Mouse (Mus musculus) MEL (cell line): ENCODE data around the gene Brd7. TPM values are rescaled to one million over a fixed set of nuclear protein-coding genes. Genes with fewer than 3 reads are reported as not detected.

Experiments used
- DNase-seq: peaks from one replicate; pipeline ENCODE4 v3.0.0; 2011; ENCODE audit warnings: low read depth, low spot score
- H3K27ac ChIP-seq: 2 replicates; pipeline ENCODE4 v1.5.1; 2012; ENCODE audit warnings: low read depth, mild to moderate bottlenecking, control low read depth, low read length, moderate library complexity; ENCODE audit not compliant: control insufficient read depth
- H3K27me3 ChIP-seq, 2 experiments: fragments of 150-350 bp in 1 of 2; sonication (generic) in 1 of 2; 2 replicates each; pipeline ENCODE4 v1.6.1; 2012; ENCODE audit warnings: low read length in 2 of 2, mild to moderate bottlenecking in 2 of 2, improper control_type of control experiment in 1 of 2, moderate library complexity in 1 of 2; ENCODE audit not compliant: insufficient read depth in 2 of 2, control insufficient read depth in 1 of 2
- H3K36me3 ChIP-seq, 2 experiments: 2 replicates each; pipeline ENCODE4 v1.6.1; 2012 to 2014; ENCODE audit warnings: low read length in 2 of 2, improper control_type of control experiment in 1 of 2, inconsistent platforms in 1 of 2, mild to moderate bottlenecking in 1 of 2; ENCODE audit not compliant: insufficient read depth in 2 of 2, control insufficient read depth in 1 of 2
- H3K4me1 ChIP-seq, 2 experiments: fragments of 150-350 bp in 1 of 2; sonication (generic) in 1 of 2; 2 replicates each; pipeline ENCODE4 v1.6.1; 2012; ENCODE audit warnings: low read length in 2 of 2, improper control_type of control experiment in 1 of 2, mild to moderate bottlenecking in 1 of 2; ENCODE audit not compliant: insufficient read depth in 2 of 2, control insufficient read depth in 1 of 2
- H3K4me3 ChIP-seq, 2 experiments: fragments of 150-350 bp in 1 of 2; sonication (generic) in 1 of 2; 2 replicates each; pipeline ENCODE4 v1.5.1; 2012; ENCODE audit warnings: low read depth in 2 of 2, low read length in 2 of 2, mild to moderate bottlenecking in 2 of 2, moderate library complexity in 2 of 2, control low read depth in 1 of 2, improper control_type of control experiment in 1 of 2; ENCODE audit not compliant: control insufficient read depth in 1 of 2, insufficient read depth in 1 of 2
- H3K79me2 ChIP-seq: 2 replicates; pipeline ENCODE4 v1.6.1; 2012; ENCODE audit warnings: mild to moderate bottlenecking, low read length, moderate library complexity; ENCODE audit not compliant: control insufficient read depth, poor library complexity, insufficient read depth
- H3K9ac ChIP-seq: 2 replicates; pipeline ENCODE4 v1.6.1; 2012; ENCODE audit warnings: low read depth, mild to moderate bottlenecking, control low read depth, low read length, moderate library complexity; ENCODE audit not compliant: control insufficient read depth, poor library complexity, severe bottlenecking
- H3K9me3 ChIP-seq: fragments of 150-350 bp; sonication (generic); replicated peaks from 2 replicates; pipeline ENCODE4 v1.6.1; 2012; ENCODE audit warnings: mild to moderate bottlenecking, low read length, improper control_type of control experiment, moderate library complexity; ENCODE audit not compliant: insufficient read depth
- CTCF ChIP-seq, 3 experiments: IDR thresholded peaks in 2 of 3; conservative IDR thresholded peaks in 1 of 3; 2 replicates each; pipeline ENCODE4 v1.5.1; 2011 to 2012; ENCODE audit warnings: low read length in 3 of 3, low read depth in 2 of 3, mild to moderate bottlenecking in 2 of 3, improper control_type of control experiment in 1 of 3, inconsistent platforms in 1 of 3, mixed read lengths in 1 of 3, moderate library complexity in 1 of 3; ENCODE audit not compliant: control insufficient read depth in 1 of 3, insufficient read depth in 1 of 3, poor library complexity in 1 of 3, severe bottlenecking in 1 of 3
- EP300 ChIP-seq, 2 experiments: IDR thresholded peaks; 2 replicates each; pipeline ENCODE4 v1.6.1; 2011; ENCODE audit warnings: improper control_type of control experiment in 2 of 2, low read length in 2 of 2, low read depth in 1 of 2, mild to moderate bottlenecking in 1 of 2
- ETS1 ChIP-seq: IDR thresholded peaks from 2 replicates; pipeline ENCODE4 v1.6.1; 2012; ENCODE audit warnings: low read depth, mild to moderate bottlenecking, inconsistent platforms, low read length, improper control_type of control experiment, moderate library complexity
- GATA1 ChIP-seq: IDR thresholded peaks from 2 replicates; pipeline ENCODE4 v1.6.1; 2011; ENCODE audit warnings: low read depth, low read length, improper control_type of control experiment
- MAFK ChIP-seq: IDR thresholded peaks from 2 replicates; pipeline ENCODE4 v1.6.1; 2011; ENCODE audit warnings: low read depth, mild to moderate bottlenecking, low read length, improper control_type of control experiment, borderline replicate concordance
- MAX ChIP-seq: IDR thresholded peaks from 2 replicates; pipeline ENCODE4 v1.6.1; 2011; ENCODE audit warnings: low read length, improper control_type of control experiment
- MEF2A ChIP-seq: IDR thresholded peaks from 2 replicates; pipeline ENCODE4 v1.6.1; 2014; ENCODE audit warnings: low read depth, mild to moderate bottlenecking, inconsistent platforms, low read length, improper control_type of control experiment; ENCODE audit not compliant: poor library complexity, insufficient replicate concordance, severe bottlenecking; ENCODE audit errors: extremely low read depth
- MYC ChIP-seq: IDR thresholded peaks from 2 replicates; pipeline ENCODE4 v1.6.1; 2011; ENCODE audit warnings: low read depth, mild to moderate bottlenecking, low read length, improper control_type of control experiment, moderate library complexity
- NELFE ChIP-seq: IDR thresholded peaks from 2 replicates; pipeline ENCODE4 v1.6.1; 2011; ENCODE audit warnings: low read depth, low read length, improper control_type of control experiment
- POLR2AphosphoS2 ChIP-seq: IDR thresholded peaks from 2 replicates; pipeline ENCODE4 v1.6.1; 2011; ENCODE audit warnings: low read length, improper control_type of control experiment
- RAD21 ChIP-seq: IDR thresholded peaks from 2 replicates; pipeline ENCODE4 v1.6.1; 2011; ENCODE audit warnings: mild to moderate bottlenecking, low read depth, low read length, improper control_type of control experiment
- SMC3 ChIP-seq: IDR thresholded peaks from 2 replicates; pipeline ENCODE4 v1.6.1; 2011; ENCODE audit warnings: low read depth, low read length, improper control_type of control experiment
- TCF12 ChIP-seq: IDR thresholded peaks from 2 replicates; pipeline ENCODE4 v1.6.1; 2014; ENCODE audit warnings: low read depth, mild to moderate bottlenecking, inconsistent platforms, low read length, improper control_type of control experiment, moderate library complexity
- ZC3H11A ChIP-seq: IDR thresholded peaks from 2 replicates; pipeline ENCODE4 v1.6.1; 2012; ENCODE audit warnings: low read depth, mild to moderate bottlenecking, inconsistent platforms, low read length, improper control_type of control experiment
- ZNF384 ChIP-seq: IDR thresholded peaks from 2 replicates; pipeline ENCODE4 v1.6.1; 2012; ENCODE audit warnings: low read depth, mild to moderate bottlenecking, inconsistent platforms, low read length, improper control_type of control experiment
- polyA plus RNA-seq, 2 experiments: library from polyadenylated mRNA; stranded (reverse) in 1 of 2; unstranded in 1 of 2; fragments of >175 nt in 1 of 2; fragments of >200 nt in 1 of 2; gene quantifications; 2 replicates each; pipeline versions ENCODE4 v1.2.1 to v1.2.4; 2012; ENCODE audit warnings: low replicate concordance in 2 of 2, low read depth in 1 of 2; ENCODE audit not compliant: insufficient read length in 2 of 2, insufficient read depth in 1 of 2, missing spikeins in 1 of 2
- total RNA-seq: library from RNA; depleted of rRNA; stranded (reverse); fragments of 300-350 nt; gene quantifications from 2 replicates; pipeline ENCODE4 v1.2.3, GENCODE M21; 2012

The Brd7 gene
- total and polyA plus RNA-seq, 3 experiments: 40.0 to 192 (median 89.0) TPM

GRCm38 (mm10) chr8:88390749-88391148, 28.8 kb upstream of the Brd7 start:
- Histone ChIP-seq H3K4me3 (no peak overlapping the region), H3K4me1 (no peaks in the 10 kb centered on the region), H3K9me3 (no peaks in the 10 kb centered on the region), H3K79me2 (no peaks in the 10 kb centered on the region), H3K27me3 (no peaks in the 10 kb centered on the region), H3K36me3 (no peaks in the 10 kb centered on the region), H3K27ac (no peak overlapping the region), H3K9ac (no peak overlapping the region)
- peak; percentile 75 for DNase-seq
- TF ChIP-seq POLR2AphosphoS2 (no peak), GATA1 (no peak), CTCF (IDR thresholded peaks at IDR 0.05 in 2 of 3, conservative IDR thresholded peaks at IDR 0.05 in 1 of 3; ENCODE audit: control insufficient read depth in 1 of 3, insufficient read depth in 1 of 3, low read depth in 2 of 3, low read length in 3 of 3, poor library complexity in 1 of 3, severe bottlenecking in 1 of 3) (peak; percentile 68 to 85 (median 74)), RAD21 (peak; percentile 88), ZC3H11A (peak; percentile 87), EP300 (IDR thresholded peaks at IDR 0.05; ENCODE audit: low read depth in 1 of 2, low read length in 2 of 2) (no peak), SMC3 (peak; percentile 87), MAX (no peak), MYC (no peak), ETS1 (no peak)

- Histone ChIP-seq H3K27me3 (no peaks in the 10 kb centered on the region), H3K36me3 (no peaks in the 10 kb centered on the region), H3K79me2 (no peaks in the 10 kb centered on the region), H3K4me1 (no peaks in the 10 kb centered on the region), H3K9me3 (no peaks in the 10 kb centered on the region), H3K9ac (no peak overlapping the region), H3K27ac (no peak overlapping the region), H3K4me3 (no peak overlapping the region)
- TF ChIP-seq NELFE (no peak), ZNF384 (no peak), MEF2A (no peak), TCF12 (no peak)
- no peak for DNase-seq
Measured at GRCm38 (mm10) chr8:88388691-88389239, 26.8 kb upstream of the Brd7 start.

DNA sequence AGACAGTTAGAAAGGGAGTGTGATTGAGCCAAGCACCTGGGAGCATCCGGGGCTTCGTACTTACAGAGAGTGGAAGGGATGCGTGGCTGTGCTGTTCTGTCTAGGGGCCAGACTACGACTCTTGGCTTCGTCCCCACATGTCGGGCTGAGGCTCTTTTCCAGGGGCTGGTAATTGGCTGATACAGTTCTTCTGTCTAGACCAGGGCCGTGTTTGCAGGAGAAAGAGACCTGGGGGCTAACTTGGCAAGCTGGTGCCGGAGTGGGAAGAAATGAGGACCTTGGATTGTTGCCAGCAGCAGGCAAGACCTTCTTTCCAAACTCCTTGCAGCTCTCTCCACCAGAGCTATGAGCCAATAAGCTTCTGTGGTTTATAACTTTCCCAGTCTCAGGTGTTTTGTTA, 25.9 kb upstream of the Brd7 start:
- Histone ChIP-seq H3K4me3 (no peak overlapping the region), H3K9ac (no peak overlapping the region), H3K79me2 (no peaks in the 10 kb centered on the region), H3K9me3 (no peaks in the 10 kb centered on the region)
- DNase-seq: no peak
- TF ChIP-seq MAFK: no peak
- TF ChIP-seq, all 39 proteins: peak for 0
- no peaks in the 10 kb centered on the region for H3K27me3 ChIP-seq
- H3K4me1 ChIP-seq: no peaks in the 10 kb centered on the region
- H3K36me3 ChIP-seq: no peaks in the 10 kb centered on the region
- no peak overlapping the region for H3K27ac ChIP-seq
